Mouse (Mus musculus) retina, postnatal 7 days (tissue): ENCODE measurements around the gene Fgd4.
A peak's percentile ranks its signal among the peaks of the same experiment; 100 is the strongest.

Experiments
- DNase-seq: peaks from one replicate; pipeline ENCODE4 v3.0.0-alpha.2; 2012; ENCODE audit warnings: low read depth, low spot score

Gene Fgd4

GRCm38 (mm10) chr16:16600461-16600860 lies at the start of gene Fgd4:
Gene Fgd4 (minus strand): TSS chr16:16600549.
- no peak for DNase-seq

- no peak for DNase-seq
Observed at GRCm38 (mm10) chr16:16645148-16645547, 44.8 kb upstream of the Fgd4 start.

- DNase-seq, result no peak
Observed at GRCm38 (mm10) chr16:16633730-16634129, 33.4 kb upstream of the Fgd4 start.

GRCm38 (mm10) chr16:16599586-16600401 lies 555 bp downstream of the Fgd4 start:
- DNase-seq, result peak; percentile 23

GRCm38 (mm10) chr16:16596582-16596981 lies 3.8 kb downstream of the Fgd4 start:
- DNase-seq, result no peak

- no peak for DNase-seq
Observed at GRCm38 (mm10) chr16:16592622-16593021, 7.7 kb downstream of the Fgd4 start.

GRCm38 (mm10) chr16:16584409-16585032 lies 15.8 kb downstream of the Fgd4 start:
- DNase-seq, result peak; percentile 72

GRCm38 (mm10) chr16:16576556-16576955 lies 23.8 kb downstream of the Fgd4 start:
- DNase-seq, result no peak

- DNase-seq, result no peak
Observed at GRCm38 (mm10) chr16:16574508-16574907, 25.8 kb downstream of the Fgd4 start.

GRCm38 (mm10) chr16:16573167-16573566 lies 27.2 kb downstream of the Fgd4 start:
- no peak for DNase-seq

- no peak for DNase-seq
Observed at GRCm38 (mm10) chr16:16571356-16571755, 29.0 kb downstream of the Fgd4 start.

- no peak for DNase-seq
Observed at GRCm38 (mm10) chr16:16566786-16567185, 33.6 kb downstream of the Fgd4 start.

GRCm38 (mm10) chr16:16566215-16566614 lies 34.1 kb downstream of the Fgd4 start:
- no peak for DNase-seq

- no peak for DNase-seq
Observed at GRCm38 (mm10) chr16:16565786-16566185, 34.6 kb downstream of the Fgd4 start.

GRCm38 (mm10) chr16:16560718-16561117 lies 39.6 kb downstream of the Fgd4 start:
- DNase-seq, result no peak

- peak; percentile 88 for DNase-seq
Observed at GRCm38 (mm10) chr16:16559878-16560531, 40.3 kb downstream of the Fgd4 start.

GRCm38 (mm10) chr16:16559016-16559877 lies 41.1 kb downstream of the Fgd4 start:
- DNase-seq, result peak; percentile 8

GRCm38 (mm10) chr16:16557738-16558137 lies 42.6 kb downstream of the Fgd4 start:
- DNase-seq, result no peak

GRCm38 (mm10) chr16:16554098-16554497 lies 46.3 kb downstream of the Fgd4 start:
- no peak for DNase-seq

GRCm38 (mm10) chr16:16552197-16552596 lies 48.2 kb downstream of the Fgd4 start:
- DNase-seq, result no peak

- no peak for DNase-seq
Observed at GRCm38 (mm10) chr16:16549105-16549504, 51.2 kb downstream of the Fgd4 start.

- DNase-seq, result no peak
Observed at GRCm38 (mm10) chr16:16546657-16547056, 53.7 kb downstream of the Fgd4 start.
